Mouse (Mus musculus) left cerebral cortex, postnatal 14 days (tissue): Measurements from ENCODE around the gene Ntn1. TPM values are rescaled to one million over a fixed set of nuclear protein-coding genes. Genes with fewer than 3 reads are reported as not detected.

ENCODE experiments used
- DNase-seq, 2 experiments: peaks; one replicate each; pipeline ENCODE4 v3.0.0; 2021 to 2022; ENCODE audit warnings: low spot score in 2 of 2, mixed read lengths in 1 of 2
- intact Hi-C: fragments of 180-260 bp; cut with DNase I; formaldehyde crosslinking; loops from one replicate; pipeline ENCODE4 v1.15.1; 2025
- total RNA-seq, 2 experiments: library from RNA; stranded (reverse); gene quantifications; 2 replicates each; pipeline ENCODE4 v1.2.3; 2021

The Ntn1 gene
- total RNA-seq, 2 experiments from 2014 or later = 8.0 to 11.1 TPM

DNA sequence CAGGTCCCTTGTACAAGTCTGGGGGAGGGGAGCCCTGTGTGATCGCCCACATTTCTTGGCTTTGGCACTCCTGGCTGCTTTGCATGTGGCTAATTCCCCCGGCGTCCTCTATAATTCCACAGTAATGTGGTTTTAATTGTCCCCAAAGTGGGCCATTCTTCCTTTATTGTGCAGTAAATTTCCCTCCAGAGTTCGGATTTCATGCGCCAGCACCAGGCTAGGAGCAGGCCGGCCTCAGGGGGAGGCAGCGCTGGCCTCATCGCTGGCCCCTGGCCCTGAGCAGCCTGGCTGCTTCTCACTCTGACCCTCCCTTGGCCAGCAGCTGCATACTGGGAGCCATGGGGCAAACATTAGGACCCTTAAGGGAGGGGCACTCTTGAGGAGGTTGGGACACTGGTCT lies 110.0 kb downstream of the Ntn1 start:
- no peak for DNase-seq
- intact Hi-C loops = no loop called here

- peak in 1 of 2 experiments; percentile 8 for DNase-seq
- intact Hi-C loops = no loop called here
These were observed 113.3 kb downstream of the Ntn1 start for GRCm38 (mm10) chr11:68287331-68287730.

GRCm38 (mm10) chr11:68286142-68286808 lies 114.3 kb downstream of the Ntn1 start:
- intact Hi-C loops = no loop called here

GRCm38 (mm10) chr11:68285754-68286141 lies 114.9 kb downstream of the Ntn1 start:
- no peak for DNase-seq
- intact Hi-C loops = no loop called here

More at GRCm38 (mm10) chr11:68286142-68286808, 114.3 kb downstream of the Ntn1 start:
- no peak for DNase-seq

DNA sequence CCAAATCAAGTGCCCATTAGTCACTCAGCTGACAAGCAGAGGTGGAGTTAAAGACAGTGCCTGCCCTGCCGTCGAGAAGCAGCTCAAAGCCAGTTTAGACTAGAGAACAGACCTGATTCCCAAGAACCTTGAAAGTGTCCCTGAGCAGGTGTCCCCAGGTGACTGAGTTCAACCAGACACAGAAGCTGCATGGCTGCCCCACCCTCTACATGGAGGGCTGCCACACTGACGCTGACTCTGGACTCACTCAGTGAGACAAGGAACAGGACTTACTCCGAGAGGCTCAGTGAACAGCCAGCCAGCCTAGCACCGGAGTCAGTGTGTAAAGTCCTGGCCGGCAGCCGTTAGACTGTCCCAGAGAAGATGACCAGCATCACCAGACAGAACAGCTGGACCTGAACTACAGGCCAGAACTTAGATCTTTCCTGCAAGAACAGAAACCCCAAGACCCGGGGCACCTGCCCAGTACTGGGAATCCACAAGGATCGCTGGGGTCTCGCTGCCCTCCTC lies 120.6 kb downstream of the Ntn1 start:
- intact Hi-C loops = no loop called here
- DNase-seq = no peak

DNA sequence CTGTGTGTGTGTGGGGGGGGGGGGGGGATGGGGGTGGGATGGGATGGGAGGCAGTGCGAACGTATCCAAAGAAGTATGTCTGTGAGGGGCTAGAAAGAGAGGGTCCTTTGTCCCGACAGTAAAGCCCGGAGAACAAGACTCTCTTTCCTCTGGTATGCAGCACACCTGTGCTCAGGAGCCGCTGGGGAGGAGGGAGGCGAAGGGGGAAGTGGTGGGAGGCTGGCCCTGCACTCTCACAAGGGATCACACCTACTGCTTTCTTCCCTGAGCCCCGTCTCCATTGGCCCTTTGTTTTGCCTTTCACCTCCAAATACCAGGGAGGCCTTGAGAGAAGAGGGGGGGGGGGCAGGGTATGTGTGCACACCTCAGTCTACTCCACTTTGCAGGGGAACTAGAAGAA lies 123.7 kb downstream of the Ntn1 start:
- intact Hi-C loops = no loop called here
- DNase-seq = no peak

DNA sequence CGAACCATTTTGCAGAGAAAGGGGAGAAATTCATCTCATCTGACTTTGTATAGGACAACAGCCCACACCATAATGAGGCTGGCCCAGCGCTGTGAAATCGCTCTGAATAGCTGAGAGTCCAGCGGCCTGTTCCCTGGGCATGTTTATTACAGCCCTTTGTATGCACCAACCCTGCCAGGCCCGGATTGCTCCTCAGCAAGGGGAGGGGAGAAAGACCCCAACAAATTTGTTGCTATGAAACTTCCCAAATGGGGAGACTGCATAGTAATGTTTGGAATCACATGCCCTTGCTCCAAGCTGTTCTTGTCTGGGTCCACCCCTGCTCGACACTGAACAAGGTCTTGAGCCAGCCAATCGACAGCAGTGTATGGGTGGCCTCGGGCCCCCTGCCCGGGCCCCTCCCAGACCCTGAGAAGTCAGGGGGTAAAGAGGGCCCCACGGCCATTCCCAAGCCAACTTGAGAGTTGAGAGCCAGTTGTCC lies 126.3 kb downstream of the Ntn1 start:
- intact Hi-C loops = no loop called here
- DNase-seq = no peak

GRCm38 (mm10) chr11:68273855-68274254 lies 126.8 kb downstream of the Ntn1 start:
- intact Hi-C loops = no loop called here
- DNase-seq = no peak

DNA sequence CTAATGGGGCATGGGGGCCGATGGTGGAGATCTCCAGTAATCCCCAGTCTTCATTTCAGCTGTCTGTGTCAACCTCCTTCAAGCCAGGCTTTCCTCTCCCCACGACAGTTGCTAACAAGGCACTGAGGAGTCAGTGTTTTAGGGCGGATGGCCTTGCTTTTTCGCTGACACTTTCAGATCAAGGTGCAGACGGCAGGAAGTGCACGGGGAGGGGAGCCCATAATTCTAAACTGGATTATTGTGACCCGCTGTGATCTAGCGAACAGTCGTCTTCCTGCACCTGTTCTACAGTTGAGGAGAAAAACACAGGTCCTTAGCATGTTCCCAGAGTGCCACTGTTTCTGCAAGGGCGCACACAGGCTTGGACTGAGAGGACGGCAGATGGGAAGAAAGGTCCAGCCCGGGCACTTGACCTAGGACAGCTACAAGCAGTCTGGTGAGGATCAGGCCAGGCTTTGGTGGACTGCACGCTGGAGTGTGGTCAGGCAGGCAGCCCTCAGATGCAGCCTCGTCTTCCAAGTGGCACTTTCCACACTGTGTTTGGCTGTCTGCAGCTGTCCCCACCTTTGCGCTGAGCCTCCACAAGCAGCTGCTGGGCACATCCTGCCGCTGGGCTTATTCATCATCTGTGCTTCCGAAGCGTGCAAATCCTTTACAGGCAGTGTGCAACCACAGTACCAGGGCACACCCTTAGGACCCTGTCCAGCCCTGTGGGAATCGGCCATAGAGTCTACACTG lies 129.7 kb downstream of the Ntn1 start:
- DNase-seq = no peak
- intact Hi-C loops = no loop called here

- no peak for DNase-seq
- intact Hi-C loops = no loop called here
These were observed 136.3 kb downstream of the Ntn1 start for GRCm38 (mm10) chr11:68264276-68264675.

DNA sequence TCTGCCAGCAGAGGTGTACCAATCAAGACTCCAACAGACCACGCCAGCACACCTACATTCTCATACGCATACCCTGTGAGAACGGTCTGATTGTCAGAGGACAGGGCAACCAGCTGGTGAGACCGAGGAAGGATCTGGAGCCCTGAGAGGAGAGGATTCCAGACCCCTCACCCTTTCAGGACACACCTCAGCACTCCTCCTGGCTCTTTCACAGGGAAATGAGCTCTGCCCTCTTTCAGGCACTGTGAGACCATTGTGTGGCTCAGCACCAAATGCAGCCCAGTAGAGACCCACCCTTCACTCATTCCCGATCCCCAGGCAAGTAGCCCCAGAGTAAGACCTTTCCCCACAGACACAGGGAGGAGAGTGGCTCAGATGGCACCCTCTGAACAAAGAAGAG lies 137.5 kb downstream of the Ntn1 start:
- DNase-seq = no peak
- intact Hi-C loops = no loop called here

DNA sequence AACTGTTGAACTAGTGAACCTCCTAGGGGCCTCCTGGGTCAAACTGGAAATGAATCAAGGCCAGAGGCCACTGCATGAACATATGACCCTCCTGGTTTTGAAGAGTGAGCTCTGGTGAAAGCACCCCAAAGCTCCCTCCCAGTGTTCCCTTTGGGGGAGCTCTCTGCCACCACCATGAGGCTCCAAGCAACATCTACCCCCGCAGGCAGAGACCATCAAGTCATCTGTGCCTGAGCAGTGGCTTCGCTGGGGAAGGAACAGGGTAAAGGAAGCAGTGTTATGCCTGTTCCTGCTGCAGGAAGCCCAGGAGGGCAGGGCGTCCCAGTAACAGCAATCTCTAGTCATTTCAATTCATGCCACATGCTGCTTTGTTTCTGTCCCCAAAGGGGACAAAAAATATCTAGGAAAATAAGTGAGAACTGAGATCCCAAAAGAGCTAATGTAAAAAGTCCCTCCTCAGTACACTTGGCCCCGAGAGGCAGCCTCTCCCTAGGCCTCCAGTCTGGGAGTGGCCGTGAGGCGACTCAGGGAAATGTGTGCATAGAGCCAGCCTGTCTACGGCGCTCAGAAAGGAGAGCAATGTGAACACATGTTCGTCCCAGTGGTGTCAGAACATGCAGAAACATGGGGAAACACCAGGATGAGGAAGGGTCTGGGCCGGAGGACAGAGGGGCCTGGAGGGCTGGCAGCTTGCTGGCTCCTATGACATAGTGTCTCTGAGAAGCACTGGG lies 139.3 kb downstream of the Ntn1 start:
- no peak for DNase-seq
- intact Hi-C loops = no loop called here

GRCm38 (mm10) chr11:68260399-68260798 lies 140.2 kb downstream of the Ntn1 start:
- no peak for DNase-seq
- intact Hi-C loops = no loop called here

- no peak for DNase-seq
- intact Hi-C loops = no loop called here
These were observed 142.1 kb downstream of the Ntn1 start for GRCm38 (mm10) chr11:68258498-68258897.

DNA sequence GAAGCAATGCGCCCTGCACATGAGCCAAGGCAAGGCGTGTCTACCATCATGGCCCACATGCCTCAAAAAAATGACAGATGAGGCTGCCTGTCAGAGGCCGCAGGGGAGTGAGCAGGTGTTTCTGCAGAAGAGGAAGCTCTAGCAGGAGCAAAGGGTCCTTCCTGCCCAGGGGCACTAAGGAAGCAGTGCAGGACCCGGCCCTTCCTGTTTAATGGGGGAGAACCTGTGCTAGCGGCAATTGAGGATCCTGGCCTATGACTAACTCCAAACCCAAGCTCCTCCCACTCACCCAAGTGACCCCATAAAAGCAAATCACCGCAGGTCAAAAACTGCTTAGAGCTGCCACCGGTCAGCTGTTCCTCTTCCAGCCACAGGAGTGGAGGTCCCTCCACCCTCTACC lies 147.1 kb downstream of the Ntn1 start:
- no peak for DNase-seq
- intact Hi-C loops = no loop called here

DNA sequence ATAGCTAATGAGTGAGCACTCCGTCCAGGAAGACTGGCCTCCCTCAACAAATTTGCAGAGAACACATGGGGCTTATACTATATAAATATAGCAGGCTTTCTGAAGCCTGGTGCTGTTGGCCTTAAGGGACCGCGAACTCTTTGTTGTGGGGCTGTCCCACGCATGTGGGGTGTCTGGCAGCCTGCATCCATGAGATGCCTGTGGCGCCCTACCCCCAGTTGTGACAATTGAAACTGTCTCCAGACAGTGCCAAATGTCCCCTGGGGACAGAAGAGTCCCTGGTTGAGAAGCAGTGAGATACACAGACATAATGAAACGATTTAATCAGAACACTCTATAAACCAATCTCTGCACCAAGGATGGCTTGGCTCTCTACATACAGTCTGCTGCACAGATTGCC lies 150.5 kb downstream of the Ntn1 start:
- no peak for DNase-seq
- intact Hi-C loops = no loop called here

DNA sequence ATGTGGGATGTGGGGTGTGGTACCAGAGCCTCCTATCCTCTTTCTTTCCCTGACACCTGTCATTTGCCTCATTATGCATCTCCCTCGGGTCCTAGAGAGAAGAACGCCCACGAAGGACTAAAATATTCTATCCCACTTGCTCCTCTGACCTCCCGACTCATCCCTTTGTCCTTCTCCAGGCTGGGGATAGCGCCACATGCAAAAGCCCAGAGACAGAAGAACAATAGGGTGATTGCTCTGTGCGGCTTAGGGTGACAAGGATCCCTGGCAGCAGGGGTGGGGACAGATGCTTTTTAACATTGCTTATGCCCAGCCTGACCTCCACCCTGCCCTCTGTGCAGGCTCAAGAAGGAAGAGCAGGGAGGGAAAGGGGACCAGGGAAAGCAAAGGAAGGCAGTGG lies 152.7 kb downstream of the Ntn1 start:
- intact Hi-C loops = no loop called here

DNA sequence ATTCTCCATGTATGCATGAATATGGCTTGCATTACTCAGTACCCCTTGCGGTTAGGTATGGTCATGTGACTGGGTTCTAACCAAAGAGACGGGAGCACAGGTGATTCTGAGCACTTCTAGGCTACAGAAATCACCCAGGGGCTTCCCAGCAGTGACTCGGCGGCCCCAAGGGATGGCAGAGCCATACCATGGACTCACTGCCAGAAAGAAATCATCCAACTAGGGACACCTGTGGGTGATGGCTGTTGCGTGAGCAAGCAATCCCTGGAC lies 155.7 kb downstream of the Ntn1 start:
- DNase-seq = no peak
- intact Hi-C loops = no loop called here

More for the DNA sequence above, 152.7 kb downstream of the Ntn1 start:
- DNase-seq = no peak

- intact Hi-C loops = no loop called here
- DNase-seq = no peak
These were observed 156.2 kb downstream of the Ntn1 start for GRCm38 (mm10) chr11:68244254-68244991.

- DNase-seq = no peak
- intact Hi-C loops = no loop called here
These were observed 160.9 kb downstream of the Ntn1 start for GRCm38 (mm10) chr11:68239756-68240155.
